Mouse (Mus musculus): ENCODE results near the gene Scube3. TPM values are rescaled to one million over a fixed set of nuclear protein-coding genes. Genes with fewer than 3 reads are reported as not detected.

Scube3 gene
- polyA plus RNA-seq, 1 experiment = 0.09 TPM

DNA sequence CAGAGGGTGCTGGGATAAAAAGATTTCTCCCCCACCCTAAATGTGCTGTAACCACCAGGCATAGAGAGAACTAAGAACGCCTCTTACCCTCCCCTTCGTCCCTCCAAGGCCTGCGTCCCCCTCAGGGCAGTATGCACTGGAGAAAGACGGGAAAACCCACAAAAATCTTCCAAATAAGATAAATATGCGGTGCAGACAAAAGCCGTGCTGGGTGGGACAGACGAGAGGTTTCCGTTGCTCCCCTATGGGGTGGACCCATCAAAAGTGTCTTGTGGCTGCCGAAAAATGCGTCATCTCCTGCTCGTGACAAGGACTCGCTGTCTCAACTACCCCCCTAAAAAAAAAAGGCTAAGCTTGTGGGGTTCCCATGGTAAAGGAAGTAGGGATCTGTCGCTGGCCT is 19.0 kb upstream of the Scube3 start:
- Histone ChIP-seq H3ac (ENCODE audit: control insufficient read depth, insufficient read length, low read depth) (no peak overlapping the region), H3K36me3 (ENCODE audit: control insufficient read depth, insufficient read depth) (no peaks in the 10 kb centered on the region), H3K27me3 (ENCODE audit: control insufficient read depth, insufficient read depth, insufficient read length) (no peaks in the 10 kb centered on the region), H3K4me3 (ENCODE audit: insufficient read depth, poor library complexity, severe bottlenecking) (no peak overlapping the region), H3K79me3 (ENCODE audit: low read depth) (no peaks in the 10 kb centered on the region), H3K79me2 (ENCODE audit: control insufficient read depth, insufficient read depth) (no peaks in the 10 kb centered on the region)
- TF ChIP-seq CEBPB (IDR thresholded peaks at IDR 0.05; ENCODE audit: low read depth) (no peak), MYOG (IDR thresholded peaks at IDR 0.05; ENCODE audit: control insufficient read depth, extremely low read depth, insufficient read length) (no peak), USF1 (IDR thresholded peaks at IDR 0.05; ENCODE audit: low read depth) (no peak), CTCF (IDR thresholded peaks at IDR 0.05; ENCODE audit: control insufficient read depth, insufficient read depth, insufficient read length) (no peak), FOSL1 (IDR thresholded peaks at IDR 0.05; ENCODE audit: insufficient read depth, low read length, poor library complexity, severe bottlenecking) (no peak), MYOD1 (IDR thresholded peaks at IDR 0.05; ENCODE audit: control insufficient read depth, insufficient read length, low read depth) (no peak), MAX (IDR thresholded peaks at IDR 0.05) (no peak)

DNA sequence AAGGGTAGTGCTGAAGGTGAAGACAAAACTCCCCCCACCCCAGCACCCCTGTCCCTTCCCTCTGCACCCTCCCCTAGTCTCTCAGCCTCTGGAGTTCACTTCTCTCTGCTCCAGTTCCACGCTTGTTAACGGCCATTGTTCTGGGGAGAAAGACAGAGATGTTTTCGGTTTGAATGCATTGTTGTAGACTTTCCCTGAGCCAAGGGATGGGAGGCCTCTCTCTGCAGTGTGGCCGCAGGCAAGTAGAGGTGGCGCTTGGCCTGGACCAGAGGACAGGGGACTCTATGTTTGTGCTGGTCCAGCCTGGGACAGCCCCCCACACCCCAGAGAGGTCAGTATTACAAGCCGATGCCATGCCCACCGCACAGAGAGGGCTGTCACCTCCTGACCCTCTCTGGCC is 18.3 kb upstream of the Scube3 start:
- Histone ChIP-seq H3ac (ENCODE audit: control insufficient read depth, insufficient read length, low read depth) (no peak overlapping the region), H3K4me3 (ENCODE audit: insufficient read depth, poor library complexity, severe bottlenecking) (no peak overlapping the region), H3K79me3 (ENCODE audit: low read depth) (no peaks in the 10 kb centered on the region), H3K79me2 (ENCODE audit: control insufficient read depth, insufficient read depth) (no peaks in the 10 kb centered on the region), H3K36me3 (ENCODE audit: control insufficient read depth, insufficient read depth) (no peaks in the 10 kb centered on the region), H3K27me3 (ENCODE audit: control insufficient read depth, insufficient read depth, insufficient read length) (peaks cover under 1% of the 10 kb centered on the region)
- no peak for TF ChIP-seq CEBPB (IDR thresholded peaks at IDR 0.05; ENCODE audit: low read depth)

DNA sequence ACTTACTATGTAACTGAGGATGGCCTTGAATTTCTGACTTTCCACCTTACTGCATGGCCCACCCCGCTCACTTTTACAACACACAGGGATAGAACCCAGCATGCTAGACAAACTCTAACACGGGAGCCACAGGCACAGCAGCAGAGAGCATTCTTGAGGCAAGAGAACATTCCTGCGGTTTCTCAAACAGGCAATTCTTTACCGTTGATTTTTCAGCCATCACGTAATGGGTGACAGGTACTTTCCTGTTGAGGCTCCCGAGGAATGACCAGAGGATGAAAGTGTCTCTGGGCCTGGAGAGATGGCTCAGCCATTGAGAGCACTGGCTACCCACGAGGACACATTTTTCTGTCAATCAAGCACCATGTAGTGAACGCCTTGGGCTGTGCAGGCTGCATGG is 17.6 kb upstream of the Scube3 start:
- Histone ChIP-seq H3K27me3 (ENCODE audit: control insufficient read depth, insufficient read depth, insufficient read length) (peaks cover 6% of the 10 kb centered on the region), H3K4me3 (ENCODE audit: insufficient read depth, poor library complexity, severe bottlenecking) (no peak overlapping the region), H3K79me2 (ENCODE audit: control insufficient read depth, insufficient read depth) (no peaks in the 10 kb centered on the region), H3ac (ENCODE audit: control insufficient read depth, insufficient read length, low read depth) (no peak overlapping the region), H3K79me3 (ENCODE audit: low read depth) (no peaks in the 10 kb centered on the region), H3K36me3 (ENCODE audit: control insufficient read depth, insufficient read depth) (no peaks in the 10 kb centered on the region)
- no peak for TF ChIP-seq CEBPB (IDR thresholded peaks at IDR 0.05; ENCODE audit: low read depth)
- TF ChIP-seq MYOG (IDR thresholded peaks at IDR 0.05; ENCODE audit: control insufficient read depth, extremely low read depth, insufficient read length) = no peak
- TF ChIP-seq MAX (IDR thresholded peaks at IDR 0.05) = no peak
- TF ChIP-seq FOSL1 (IDR thresholded peaks at IDR 0.05; ENCODE audit: insufficient read depth, low read length, poor library complexity, severe bottlenecking) = no peak
- no peak for TF ChIP-seq CTCF (IDR thresholded peaks at IDR 0.05; ENCODE audit: control insufficient read depth, insufficient read depth, insufficient read length)

DNA sequence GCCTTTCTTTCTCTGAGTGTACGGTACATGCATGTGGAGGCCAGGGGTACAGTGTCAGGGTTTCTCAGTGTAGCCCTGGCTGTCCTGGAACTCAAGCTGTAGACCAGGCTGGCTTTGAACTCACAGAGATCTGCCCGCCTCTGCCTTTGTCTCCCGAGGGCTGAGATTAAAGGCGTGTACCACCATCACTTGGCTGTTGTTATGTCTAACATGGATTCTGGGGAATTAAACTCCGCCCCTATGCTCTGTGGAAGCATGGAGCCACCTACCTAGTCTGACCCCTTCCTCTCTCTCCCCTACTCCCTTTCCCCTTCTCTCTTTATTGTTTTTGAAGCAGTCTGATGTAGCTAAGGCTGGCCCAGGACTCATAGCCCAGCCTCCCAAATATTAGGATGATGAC is 12.1 kb upstream of the Scube3 start:
- no peaks in the 10 kb centered on the region for H3K79me2 ChIP-seq (ENCODE audit: control insufficient read depth, insufficient read depth)
- H3K4me3 ChIP-seq (ENCODE audit: insufficient read depth, poor library complexity, severe bottlenecking) = no peak overlapping the region
- H3K27me3 ChIP-seq (ENCODE audit: control insufficient read depth, insufficient read depth, insufficient read length) = peaks cover 36% of the 10 kb centered on the region
- H3ac ChIP-seq (ENCODE audit: control insufficient read depth, insufficient read length, low read depth) = no peak overlapping the region
- no peaks in the 10 kb centered on the region for H3K79me3 ChIP-seq (ENCODE audit: low read depth)
- H3K36me3 ChIP-seq (ENCODE audit: control insufficient read depth, insufficient read depth) = no peaks in the 10 kb centered on the region
- TF ChIP-seq FOSL1 (IDR thresholded peaks at IDR 0.05; ENCODE audit: insufficient read depth, low read length, poor library complexity, severe bottlenecking) = no peak
- TF ChIP-seq CEBPB (IDR thresholded peaks at IDR 0.05; ENCODE audit: low read depth) = no peak
- no peak for TF ChIP-seq CTCF (IDR thresholded peaks at IDR 0.05; ENCODE audit: control insufficient read depth, insufficient read depth, insufficient read length)
- no peak for TF ChIP-seq MAX (IDR thresholded peaks at IDR 0.05)
- TF ChIP-seq MYOG (IDR thresholded peaks at IDR 0.05; ENCODE audit: control insufficient read depth, extremely low read depth, insufficient read length) = no peak
- TF ChIP-seq USF1 (IDR thresholded peaks at IDR 0.05; ENCODE audit: low read depth) = no peak
- TF ChIP-seq MYOD1 (IDR thresholded peaks at IDR 0.05; ENCODE audit: control insufficient read depth, insufficient read length, low read depth) = no peak

DNA sequence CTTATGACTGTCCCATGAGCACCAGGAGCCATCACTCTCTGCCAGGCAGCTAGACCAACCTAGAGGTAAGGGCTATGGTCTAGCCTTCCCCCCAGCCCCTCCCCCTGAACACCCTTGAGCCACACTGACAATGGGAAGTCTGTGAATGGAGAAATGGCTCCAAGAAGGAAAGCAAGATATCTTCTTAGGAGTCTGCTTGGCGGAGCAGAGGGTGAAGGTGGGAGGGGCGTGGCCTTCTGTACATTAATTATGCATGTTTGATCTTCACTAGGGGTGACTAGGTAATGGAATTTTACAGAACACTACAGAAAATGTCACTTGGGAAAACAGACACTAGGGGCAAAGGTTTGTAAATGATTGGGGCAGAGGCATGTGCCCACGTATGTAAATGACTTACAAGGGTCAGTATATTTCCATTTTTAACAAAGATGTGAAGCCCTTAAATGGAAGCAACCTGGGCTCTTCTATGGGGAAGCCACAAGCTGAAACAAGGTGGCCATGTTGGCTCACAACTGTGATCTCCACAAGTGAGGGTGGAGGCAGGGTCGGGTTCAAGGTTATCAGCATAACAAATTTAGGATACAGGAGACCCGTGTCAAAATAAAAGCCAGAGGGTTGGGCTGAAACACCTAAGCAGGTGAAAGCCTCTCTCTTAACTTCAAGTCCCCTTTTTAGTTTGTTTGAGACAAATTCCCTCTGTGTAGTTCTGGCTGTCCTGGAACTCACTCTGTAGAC is 11.4 kb upstream of the Scube3 start:
- H3K36me3 ChIP-seq (ENCODE audit: control insufficient read depth, insufficient read depth) = no peaks in the 10 kb centered on the region
- no peaks in the 10 kb centered on the region for H3K79me3 ChIP-seq (ENCODE audit: low read depth)
- TF ChIP-seq MYOD1 (IDR thresholded peaks at IDR 0.05; ENCODE audit: control insufficient read depth, insufficient read length, low read depth) (no peak), MYOG (IDR thresholded peaks at IDR 0.05; ENCODE audit: control insufficient read depth, extremely low read depth, insufficient read length) (no peak), CTCF (IDR thresholded peaks at IDR 0.05; ENCODE audit: control insufficient read depth, insufficient read depth, insufficient read length) (no peak), CEBPB (IDR thresholded peaks at IDR 0.05; ENCODE audit: low read depth) (no peak), MAX (IDR thresholded peaks at IDR 0.05) (no peak), FOSL1 (IDR thresholded peaks at IDR 0.05; ENCODE audit: insufficient read depth, low read length, poor library complexity, severe bottlenecking) (no peak), USF1 (IDR thresholded peaks at IDR 0.05; ENCODE audit: low read depth) (no peak)
- no peak overlapping the region for H3ac ChIP-seq (ENCODE audit: control insufficient read depth, insufficient read length, low read depth)
- H3K79me2 ChIP-seq (ENCODE audit: control insufficient read depth, insufficient read depth) = no peaks in the 10 kb centered on the region
- no peak overlapping the region for H3K4me3 ChIP-seq (ENCODE audit: insufficient read depth, poor library complexity, severe bottlenecking)
- peaks cover 44% of the 10 kb centered on the region for H3K27me3 ChIP-seq (ENCODE audit: control insufficient read depth, insufficient read depth, insufficient read length)

GRCm38 (mm10) chr17:28131156-28131555 is 10.8 kb upstream of the Scube3 start:
- no peaks in the 10 kb centered on the region for H3K79me2 ChIP-seq (ENCODE audit: control insufficient read depth, insufficient read depth)
- no peaks in the 10 kb centered on the region for H3K36me3 ChIP-seq (ENCODE audit: control insufficient read depth, insufficient read depth)
- no peaks in the 10 kb centered on the region for H3K79me3 ChIP-seq (ENCODE audit: low read depth)
- peaks cover 46% of the 10 kb centered on the region for H3K27me3 ChIP-seq (ENCODE audit: control insufficient read depth, insufficient read depth, insufficient read length)
- H3K4me3 ChIP-seq (ENCODE audit: insufficient read depth, poor library complexity, severe bottlenecking) = no peak overlapping the region
- TF ChIP-seq MYOG (IDR thresholded peaks at IDR 0.05; ENCODE audit: control insufficient read depth, extremely low read depth, insufficient read length) (no peak), MYOD1 (IDR thresholded peaks at IDR 0.05; ENCODE audit: control insufficient read depth, insufficient read length, low read depth) (no peak), MAX (IDR thresholded peaks at IDR 0.05) (no peak), CEBPB (IDR thresholded peaks at IDR 0.05; ENCODE audit: low read depth) (no peak), USF1 (IDR thresholded peaks at IDR 0.05; ENCODE audit: low read depth) (no peak), CTCF (IDR thresholded peaks at IDR 0.05; ENCODE audit: control insufficient read depth, insufficient read depth, insufficient read length) (no peak), FOSL1 (IDR thresholded peaks at IDR 0.05; ENCODE audit: insufficient read depth, low read length, poor library complexity, severe bottlenecking) (no peak)
- no peak overlapping the region for H3ac ChIP-seq (ENCODE audit: control insufficient read depth, insufficient read length, low read depth)

Data from C2C12 (cell line).